Mouse (Mus musculus) induced T-regulatory cell, adult 2 months (primary cell): ENCODE results near the gene Zfp870.

Experiments used
- DNase-seq: peaks from one replicate; pipeline ENCODE4 v3.0.0-alpha.2; 2012; ENCODE audit warnings: low read depth

Zfp870 gene

DNA sequence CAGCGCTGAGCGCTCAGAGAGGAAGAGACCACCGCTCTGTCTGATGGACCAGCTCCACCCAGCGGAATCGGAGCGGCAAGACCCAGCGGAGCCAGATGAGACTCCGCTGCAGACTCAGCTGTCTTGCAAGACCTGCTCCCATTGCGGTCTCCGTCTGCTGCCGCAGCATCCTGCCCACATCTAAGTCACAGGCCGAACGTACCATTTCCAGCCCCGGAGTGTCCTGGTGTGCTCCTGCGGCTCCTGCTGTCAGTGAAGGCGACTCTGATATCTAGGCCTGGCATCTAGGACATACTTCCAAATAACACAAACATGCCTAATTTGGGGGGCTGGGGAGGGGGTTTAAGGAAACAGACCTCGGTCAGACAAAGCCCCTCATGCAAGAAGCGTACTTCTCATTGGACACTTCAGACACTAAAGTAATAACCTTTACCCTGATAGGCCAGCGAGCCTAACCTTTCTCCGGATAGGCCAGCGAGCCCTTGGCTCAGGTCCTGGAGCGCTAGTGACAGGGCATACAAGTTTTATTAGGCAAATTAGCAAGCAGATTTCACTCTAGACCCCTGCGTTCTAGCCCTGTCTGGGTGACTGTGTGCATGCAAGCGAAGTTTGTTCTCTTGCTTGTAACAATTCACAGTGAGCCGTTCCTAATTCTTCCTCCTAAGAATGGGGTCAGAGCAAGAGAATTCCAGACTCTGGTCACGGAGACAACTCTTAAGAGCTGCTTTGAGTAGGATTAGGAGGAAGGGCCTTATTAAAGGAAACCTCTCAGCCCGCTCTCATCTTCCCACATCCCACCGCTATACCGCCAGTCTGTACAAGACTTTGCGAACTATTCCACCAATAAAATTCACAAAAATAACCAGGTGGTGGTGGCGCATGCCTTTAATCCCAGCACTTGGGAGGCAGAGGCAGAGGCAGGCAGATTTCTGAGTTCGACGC is at the start of gene Zfp870:
Gene Zfp870 (minus strand): TSS at position 404 of the 942 bp plus-strand sequence.
- peak; percentile 91 for DNase-seq

DNA sequence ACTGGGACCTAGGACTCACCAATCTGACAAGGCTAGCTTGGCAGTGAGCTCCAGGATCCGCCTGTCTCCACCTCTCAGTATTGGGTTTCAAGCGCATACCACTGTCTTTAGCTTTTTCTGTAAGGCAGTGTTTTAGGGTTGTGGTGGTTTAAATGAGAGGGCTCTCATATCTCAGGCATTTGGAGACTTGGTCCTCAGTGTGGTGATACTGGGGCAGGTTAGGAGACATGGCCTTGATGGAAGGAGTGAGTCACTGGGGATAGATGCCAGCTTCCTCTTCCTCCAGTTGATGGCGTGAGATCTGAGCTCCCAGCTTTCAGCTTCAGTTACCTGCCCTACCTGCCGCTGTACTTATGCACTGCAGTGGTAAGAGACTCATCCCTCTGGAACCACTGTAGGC is 48.4 kb upstream of the Zfp870 start:
- DNase-seq = no peak

DNA sequence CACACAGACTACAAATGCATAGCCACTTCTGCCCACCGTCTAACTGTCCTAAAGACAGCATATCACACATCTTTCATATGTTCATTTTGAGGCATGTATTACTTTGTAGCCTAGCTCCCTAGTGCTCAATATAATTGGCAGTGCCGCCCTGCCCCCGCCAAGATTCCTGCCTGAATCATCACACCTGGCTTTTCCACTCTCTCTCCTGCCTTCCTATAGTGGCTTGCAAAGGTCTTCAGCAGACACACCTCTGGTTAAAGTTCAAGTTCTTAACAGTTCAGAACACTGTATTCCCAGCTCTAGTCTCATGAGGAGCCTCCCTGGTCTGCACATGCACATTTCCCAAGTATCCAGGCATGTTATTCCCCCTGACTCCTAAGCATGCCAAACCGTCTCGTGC is 36.4 kb upstream of the Zfp870 start:
- DNase-seq = no peak

GRCm38 (mm10) chr17:32924658-32925312 is 33.3 kb upstream of the Zfp870 start:
- peak; percentile 85 for DNase-seq

DNA sequence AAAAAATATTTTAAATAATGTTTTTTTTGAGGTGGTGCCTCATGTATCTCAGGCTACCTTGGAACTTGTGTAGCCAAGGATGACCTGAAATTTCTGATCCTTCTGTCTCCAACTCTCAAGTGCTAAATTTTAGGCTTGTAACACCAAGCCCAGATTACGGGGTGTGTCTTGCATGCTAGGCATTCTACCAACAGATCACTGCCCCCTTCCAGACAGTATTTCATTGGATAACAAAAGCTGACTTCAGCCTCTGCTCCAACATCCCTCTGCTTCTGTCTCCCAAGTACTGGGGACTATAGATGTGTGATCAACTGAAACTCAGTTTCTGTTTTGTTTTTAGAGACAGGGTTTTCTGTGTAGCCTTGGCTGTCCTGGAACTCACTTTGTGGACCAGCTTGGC is 32.2 kb upstream of the Zfp870 start:
- DNase-seq = no peak

DNA sequence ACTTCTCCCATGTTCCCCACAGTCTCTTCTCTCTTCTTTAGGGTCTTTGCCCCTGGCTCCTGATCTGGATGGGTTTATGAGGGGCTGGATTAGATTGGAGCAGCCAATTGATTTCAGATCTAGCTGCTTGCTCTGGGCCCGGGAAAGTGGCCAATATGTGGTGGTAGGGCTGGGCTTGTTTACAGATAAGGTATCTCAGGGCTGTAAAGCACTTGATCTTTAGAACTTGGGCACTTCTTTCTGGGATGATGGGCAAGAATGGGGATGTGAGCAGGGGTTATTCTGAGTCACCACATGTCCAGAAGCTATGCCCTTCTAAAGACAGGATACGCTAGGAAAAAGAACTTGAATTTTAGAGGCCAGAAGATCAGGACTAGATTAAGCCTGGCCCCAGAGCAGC is 27.7 kb upstream of the Zfp870 start:
- no peak for DNase-seq

- no peak for DNase-seq
Measured at GRCm38 (mm10) chr17:32917131-32917530, 25.7 kb upstream of the Zfp870 start, which contains the start of gene Cyp4f14. Cyp4f14 (minus strand) TSS chr17:32917342.

DNA sequence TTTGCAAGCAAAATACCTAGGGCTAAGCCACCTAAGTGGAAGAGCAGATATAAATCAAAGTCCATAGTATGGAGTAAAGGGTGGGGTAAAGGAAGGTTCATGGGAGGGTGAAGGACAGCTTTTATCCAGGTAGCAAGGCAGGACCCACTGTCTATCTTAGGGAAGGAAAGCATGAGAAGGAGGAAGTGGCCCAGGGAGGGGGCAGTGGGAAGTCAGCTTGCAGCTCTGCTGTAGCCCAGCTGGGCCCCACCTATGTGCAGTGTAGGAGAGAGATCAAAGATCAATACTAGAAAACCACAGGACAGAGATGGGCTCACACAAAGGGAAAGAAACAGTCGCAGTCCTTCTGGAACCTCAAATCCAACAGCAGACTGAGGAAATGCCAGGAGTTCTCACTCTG is 24.6 kb upstream of the Zfp870 start:
- DNase-seq = no peak

GRCm38 (mm10) chr17:32906172-32906571 is 14.7 kb upstream of the Zfp870 start:
- DNase-seq = no peak

DNA sequence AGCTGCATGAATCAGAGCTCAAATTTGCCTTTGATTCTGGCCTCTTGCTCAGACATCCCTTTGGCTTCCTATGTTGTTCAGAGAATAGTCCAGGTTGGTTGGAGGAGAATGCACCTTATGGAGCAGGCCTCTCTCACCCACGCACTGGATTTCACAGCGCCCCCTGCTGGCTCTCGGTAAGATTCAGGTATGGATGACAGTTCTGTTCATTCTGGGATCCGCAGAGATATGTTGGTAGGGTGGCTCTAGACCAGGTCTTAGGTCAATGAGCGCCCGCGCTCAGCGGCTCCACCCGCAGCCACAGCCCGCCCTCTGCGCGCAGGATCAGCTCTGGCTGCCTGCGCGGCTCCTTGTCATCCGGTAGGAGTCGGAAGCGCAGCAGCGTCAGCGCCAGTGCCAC is 13.8 kb upstream of the Zfp870 start:
- DNase-seq = peak; percentile 78

GRCm38 (mm10) chr17:32904414-32904813 is 13.0 kb upstream of the Zfp870 start:
- DNase-seq = peak; percentile 56

- DNase-seq = no peak
Measured at GRCm38 (mm10) chr17:32901751-32902525, 10.5 kb upstream of the Zfp870 start.

DNA sequence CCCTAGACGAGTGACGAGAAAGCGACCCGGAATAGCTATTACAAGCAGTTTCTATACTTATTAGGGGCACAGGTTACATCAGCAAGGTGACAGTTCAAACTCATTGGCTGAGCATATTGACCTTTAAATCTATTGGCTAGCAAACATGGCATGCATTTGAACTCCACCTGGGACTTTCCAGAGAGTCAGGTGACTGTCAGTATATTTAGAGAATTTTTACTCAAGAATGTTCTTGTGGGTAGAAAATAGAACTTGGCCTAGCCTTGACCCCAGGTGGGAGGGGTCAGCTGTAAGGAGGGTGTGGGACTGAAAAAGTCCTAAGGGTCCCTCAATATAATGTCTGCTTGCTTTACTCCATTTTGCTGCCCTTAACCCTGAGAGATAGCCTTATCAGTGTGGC is 4.0 kb upstream of the Zfp870 start:
- peak; percentile 38 for DNase-seq

- DNase-seq = no peak
Measured at GRCm38 (mm10) chr17:32893901-32894300, 2.5 kb upstream of the Zfp870 start.

GRCm38 (mm10) chr17:32890852-32891238 is 597 bp downstream of the Zfp870 start:
- DNase-seq = no peak

- DNase-seq = no peak
Measured at GRCm38 (mm10) chr17:32889611-32890010, 1.8 kb downstream of the Zfp870 start.

DNA sequence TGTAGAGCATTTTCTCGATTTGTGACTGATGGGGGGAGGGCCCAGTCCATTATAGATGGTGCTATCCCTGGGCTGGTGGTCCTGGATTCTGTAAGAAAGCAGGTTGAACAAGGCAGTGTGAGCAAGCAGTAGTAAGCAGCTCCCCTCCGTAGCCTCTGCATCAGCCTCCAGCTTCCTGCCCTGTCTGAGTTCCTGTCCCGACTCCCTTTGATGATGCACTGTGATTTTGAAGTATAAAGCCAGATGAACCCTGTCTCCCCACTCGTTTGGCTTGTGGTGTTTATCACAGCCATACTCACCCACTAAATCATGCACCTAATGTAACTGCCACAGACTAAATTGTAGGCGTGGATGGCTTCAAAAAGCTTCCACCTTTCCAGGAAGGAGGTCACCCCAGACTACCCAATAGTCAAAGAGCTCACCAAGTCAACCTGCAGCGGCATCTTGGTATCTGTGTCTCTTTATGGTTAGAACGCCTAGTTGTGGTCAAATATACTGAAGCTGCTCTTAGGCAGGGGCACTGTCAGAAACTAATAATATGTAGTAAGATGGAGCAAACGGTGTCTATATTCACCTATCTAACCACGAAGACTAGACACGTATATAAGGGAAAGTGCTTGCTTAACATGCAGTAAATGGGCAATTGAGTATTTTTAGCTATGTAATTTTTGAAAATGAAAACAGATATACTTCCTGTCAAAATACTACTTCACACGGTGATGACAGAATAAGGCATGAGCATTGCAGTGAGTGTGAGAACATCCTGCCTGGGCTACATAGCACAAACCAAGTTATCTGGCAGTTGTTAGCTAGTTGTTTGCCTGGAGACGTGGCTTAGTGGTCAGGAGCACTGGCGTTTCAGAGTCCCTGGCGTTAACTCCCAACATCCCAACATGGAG is 10.9 kb downstream of the Zfp870 start:
- peak; percentile 31 for DNase-seq

DNA sequence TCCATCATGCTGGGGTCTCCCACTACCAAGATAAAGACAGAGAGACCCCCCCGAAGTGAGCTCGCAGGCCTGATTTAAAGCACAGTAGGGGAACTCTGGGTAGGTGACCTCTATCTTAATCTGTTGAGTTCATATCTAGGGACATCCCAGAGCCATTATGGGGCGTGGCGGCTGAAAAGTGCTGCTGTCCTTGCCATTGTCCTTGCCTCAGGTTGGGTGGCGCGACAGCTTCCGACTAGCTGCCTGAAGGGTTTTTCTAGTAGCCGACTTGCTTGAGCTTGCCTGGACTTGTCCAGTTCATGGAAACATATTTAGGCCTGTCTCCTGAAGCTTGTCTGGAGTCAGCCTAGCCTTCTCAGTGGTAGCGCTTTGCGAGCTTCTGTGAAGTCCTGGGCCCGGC is 12.7 kb downstream of the Zfp870 start:
- DNase-seq = no peak

- no peak for DNase-seq
Measured at GRCm38 (mm10) chr17:32877471-32878171, 13.8 kb downstream of the Zfp870 start.

DNA sequence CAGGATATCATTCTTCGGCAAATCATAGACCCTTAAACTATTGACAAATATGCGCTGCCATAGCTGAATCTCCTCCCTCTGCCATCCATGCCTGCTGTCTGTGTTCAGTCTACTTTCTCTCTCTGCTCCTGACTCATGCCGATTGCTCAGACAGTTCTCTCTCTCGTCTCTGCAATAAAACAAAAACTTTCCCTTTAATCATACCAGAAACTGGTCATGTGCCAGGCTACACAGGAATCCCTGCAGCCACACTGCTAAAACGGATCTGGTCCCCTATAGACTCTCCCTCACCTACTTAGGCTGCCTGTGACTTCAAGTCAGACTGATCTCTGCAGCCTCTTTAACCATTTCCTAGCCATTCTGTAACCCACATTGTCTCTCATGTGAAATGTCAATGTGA is 18.7 kb downstream of the Zfp870 start:
- DNase-seq = no peak

- no peak for DNase-seq
Measured at GRCm38 (mm10) chr17:32872091-32872490, 19.4 kb downstream of the Zfp870 start.
